Comparison of ENCODE assay signal across 10 mouse cellular contexts in the genomic region with DNA sequence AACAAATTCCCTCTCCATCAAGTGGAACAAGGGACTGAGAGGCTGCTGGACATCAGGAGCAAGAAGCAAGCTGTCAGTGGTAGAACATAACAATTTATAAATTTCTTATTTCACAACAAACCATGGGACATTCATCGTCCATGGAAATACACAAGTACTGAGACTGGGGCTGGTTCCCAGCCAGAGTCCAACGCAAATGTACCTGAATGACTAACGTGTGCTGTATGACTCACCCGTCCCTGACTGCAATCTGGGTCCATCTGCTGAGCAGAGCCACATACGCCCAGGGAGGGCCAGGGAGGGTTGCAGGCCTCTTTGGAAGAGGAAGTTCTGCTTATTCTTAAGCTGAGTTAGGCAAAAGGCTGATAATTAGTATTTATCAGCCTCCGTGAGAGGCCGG.
DNase-seq lines count a peak whose midpoint lies in the region; ATAC-seq lines count a peak whose summit lies in the region.
"Had no signal": no experiment of that assay in that cellular context is flagged by ENCODE, and none has a peak within 500 bp of the region (broad histone marks: within the 10 kb centered on the region; RNA-seq: fewer than 3 reads in every experiment).

No protein-coding gene starts in this region.

- no peak overlapping the region for H3K27ac ChIP-seq in stomach, embryonic 15.5 days
- no peak overlapping the region for H3K27ac ChIP-seq in forebrain, embryonic 10.5 days

- peak; percentile 3 to 8 for DNase-seq in frontal cortex, postnatal 36 days (ENCODE audit: low spot score in 2 of 2)
- no peak for DNase-seq in frontal cortex, postnatal 14 days (ENCODE audit: low spot score in 2 of 2)
- DNase-seq in right cerebral cortex, adult 2 months (ENCODE audit: low spot score in 2 of 2), result peak; percentile 9 to 19
- no peak for DNase-seq in right cerebral cortex, postnatal 4 days
- DNase-seq in cerebellum, postnatal 14 days, result peak; percentile 3 to 16
- no peak for DNase-seq in forebrain, embryonic 10.5 days (ENCODE audit: extremely low spot score, low spot score)
- DNase-seq in spleen, adult 18-20 months, result no peak
- DNase-seq: heart, postnatal 10 days; kidney, adult 11 months had no signal

- no peaks in the 10 kb centered on the region for H3K27me3 ChIP-seq in stomach, embryonic 15.5 days (replicated peaks)
- no peaks in the 10 kb centered on the region for H3K27me3 ChIP-seq in forebrain, embryonic 10.5 days (ENCODE audit: poor library complexity, severe bottlenecking)

- no peaks in the 10 kb centered on the region for H3K4me1 ChIP-seq in stomach, embryonic 15.5 days
- H3K4me1 ChIP-seq in forebrain, embryonic 10.5 days, result no peaks in the 10 kb centered on the region

- 46% methylated on average over 7 of the region's 7 CpGs for WGBS in stomach, embryonic 15.5 days
- WGBS in forebrain, embryonic 10.5 days, result 87% methylated on average over 7 of the region's 7 CpGs

- peak; percentile 84 for ATAC-seq in stomach, embryonic 15.5 days (ENCODE audit: insufficient read depth, low FRiP score, low read depth)

- no peak overlapping the region for H3K4me3 ChIP-seq in stomach, embryonic 15.5 days (replicated peaks)
- no peak overlapping the region for H3K4me3 ChIP-seq in forebrain, embryonic 10.5 days

- H3K9me3 ChIP-seq in stomach, embryonic 15.5 days, result no peaks in the 10 kb centered on the region
- no peaks in the 10 kb centered on the region for H3K9me3 ChIP-seq in forebrain, embryonic 10.5 days

- no peak overlapping the region for H3K9ac ChIP-seq in stomach, embryonic 15.5 days

- H3K4me2 ChIP-seq in stomach, embryonic 15.5 days, result no peak overlapping the region

- no peaks in the 10 kb centered on the region for H3K36me3 ChIP-seq in stomach, embryonic 15.5 days
- no peaks in the 10 kb centered on the region for H3K36me3 ChIP-seq in forebrain, embryonic 10.5 days (replicated peaks)

Comparison
In these comparisons a context has a peak if more than half of its experiments do, and no peak if none do; other contexts are left out.
1. DNase-seq: peak in frontal cortex, postnatal 36 days (2 of 2), right cerebral cortex, adult 2 months (2 of 2) and cerebellum, postnatal 14 days (2 of 2); none in frontal cortex, postnatal 14 days (0 of 2), right cerebral cortex, postnatal 4 days (single experiment), forebrain, embryonic 10.5 days (single experiment) and spleen, adult 18-20 months (0 of 2).